Mouse (Mus musculus) limb, embryonic 10.5 days (tissue): ENCODE results near the gene Rnd3. TPM values are rescaled to one million over a fixed set of nuclear protein-coding genes. Genes with fewer than 3 reads are reported as not detected.

ENCODE experiments used
- DNase-seq: peaks from one replicate; pipeline ENCODE4 v3.0.0-alpha.2; 2017; ENCODE audit warnings: low spot score
- H3K27ac ChIP-seq: fragments of 300-500 bp; sonication (generic); 2 replicates; pipeline ENCODE4 v1.5.1; 2016; ENCODE audit warnings: mild to moderate bottlenecking
- H3K27me3 ChIP-seq: fragments of 300-500 bp; sonication (generic); 2 replicates; pipeline ENCODE4 v1.6.1; 2016; ENCODE audit warnings: low read depth, mild to moderate bottlenecking; ENCODE audit not compliant: poor library complexity, severe bottlenecking
- H3K36me3 ChIP-seq: fragments of 300-500 bp; sonication (generic); 2 replicates; pipeline ENCODE4 v1.6.1; 2016; ENCODE audit warnings: mild to moderate bottlenecking, moderate library complexity
- H3K4me1 ChIP-seq: fragments of 300-500 bp; sonication (generic); 2 replicates; pipeline ENCODE4 v1.6.1; 2016
- H3K4me3 ChIP-seq: fragments of 300-500 bp; sonication (generic); 2 replicates; pipeline ENCODE4 v1.5.1; 2016; ENCODE audit warnings: mild to moderate bottlenecking, moderate library complexity
- H3K9me3 ChIP-seq: fragments of 300-500 bp; sonication (generic); replicated peaks from 2 replicates; pipeline ENCODE4 v1.6.1; 2016; ENCODE audit warnings: mild to moderate bottlenecking
- whole genome bisulfite sequencing: fragments of 180-500 bp; shearing (Covaris S2); methylation state at CpG from one replicate; pipeline ENCODE4 v1.1.7; 2016; 5-methylcytosine and 5-hydroxymethylcytosine counted together
- polyA plus RNA-seq: library from polyadenylated mRNA; unstranded; fragments of >200 nt; fragmentation: Nextera tagmentation; extraction: Ambion mirVana; gene quantifications from 2 replicates; pipeline ENCODE4 v1.2.1, GENCODE M21; 2016

Rnd3 gene
- polyA plus RNA-seq, 1 experiment from 2014 or later = 111 TPM

GRCm38 (mm10) chr2:51145838-51146470, 3.0 kb downstream of the Rnd3 start:
- H3K4me3 ChIP-seq = peak overlapping the region; percentile 66
- H3K27me3 ChIP-seq = 0 out of 2 replicates have a peak, but pooled peaks cover 3% of the 10 kb centered on the region
- peaks cover 55% of the 10 kb centered on the region for H3K4me1 ChIP-seq
- no peaks in the 10 kb centered on the region for H3K9me3 ChIP-seq
- H3K36me3 ChIP-seq = peaks cover 35% of the 10 kb centered on the region
- 9% methylated on average over 7 of the region's 7 CpGs for WGBS
- DNase-seq = peak; percentile 60
- peak overlapping the region; percentile 96 for H3K27ac ChIP-seq

GRCm38 (mm10) chr2:51144380-51145120, 4.4 kb downstream of the Rnd3 start:
- DNase-seq = no peak
- Histone ChIP-seq H3K4me3 (peak overlapping the region; percentile 66), H3K27me3 (no peaks in the 10 kb centered on the region), H3K36me3 (peaks cover 35% of the 10 kb centered on the region), H3K9me3 (no peaks in the 10 kb centered on the region), H3K27ac (no peak overlapping the region), H3K4me1 (peaks cover 69% of the 10 kb centered on the region)
- WGBS = 78% methylated on average over 6 of the region's 6 CpGs

- Histone ChIP-seq H3K27ac (no peak overlapping the region), H3K4me1 (peaks cover 88% of the 10 kb centered on the region), H3K4me3 (no peak overlapping the region; the same call in 1 of the 2 replicates), H3K27me3 (no peaks in the 10 kb centered on the region), H3K36me3 (peaks cover 46% of the 10 kb centered on the region), H3K9me3 (no peaks in the 10 kb centered on the region)
- DNase-seq = no peak
- WGBS = 55% methylated on average over 1 of the region's 1 CpGs
Measured at GRCm38 (mm10) chr2:51142422-51142821, 6.5 kb downstream of the Rnd3 start.

GRCm38 (mm10) chr2:51141345-51141744, 7.6 kb downstream of the Rnd3 start:
- H3K4me1 ChIP-seq = peaks cover 90% of the 10 kb centered on the region
- 62% methylated on average over 3 of the region's 3 CpGs for WGBS
- no peak for DNase-seq
- peak overlapping the region; percentile 86 for H3K27ac ChIP-seq
- H3K9me3 ChIP-seq = no peaks in the 10 kb centered on the region
- peaks cover 57% of the 10 kb centered on the region for H3K36me3 ChIP-seq
- H3K4me3 ChIP-seq = peak overlapping the region; percentile 40
- no peaks in the 10 kb centered on the region for H3K27me3 ChIP-seq

- Histone ChIP-seq H3K27me3 (no peaks in the 10 kb centered on the region), H3K9me3 (no peaks in the 10 kb centered on the region), H3K36me3 (peaks cover 63% of the 10 kb centered on the region), H3K4me1 (peaks cover 82% of the 10 kb centered on the region), H3K27ac (peak overlapping the region; percentile 86), H3K4me3 (peak overlapping the region; percentile 40)
- under 1% methylated on average over 8 of the region's 8 CpGs for WGBS
- DNase-seq = peak; percentile 59
Measured at GRCm38 (mm10) chr2:51140486-51140885, 8.4 kb downstream of the Rnd3 start.

GRCm38 (mm10) chr2:51139912-51140446, 8.9 kb downstream of the Rnd3 start:
- peaks cover 65% of the 10 kb centered on the region for H3K36me3 ChIP-seq
- WGBS = 4% methylated on average over 6 of the region's 6 CpGs
- DNase-seq = no peak
- H3K27ac ChIP-seq = peak overlapping the region; percentile 86
- H3K27me3 ChIP-seq = no peaks in the 10 kb centered on the region
- H3K9me3 ChIP-seq = no peaks in the 10 kb centered on the region
- H3K4me3 ChIP-seq = peak overlapping the region; percentile 40; the same call in 1 of the 2 replicates
- peaks cover 77% of the 10 kb centered on the region for H3K4me1 ChIP-seq

GRCm38 (mm10) chr2:51139218-51139911, 9.5 kb downstream of the Rnd3 start:
- no peaks in the 10 kb centered on the region for H3K27me3 ChIP-seq
- H3K27ac ChIP-seq = peak overlapping the region; percentile 86
- peak; percentile 72 for DNase-seq
- H3K4me3 ChIP-seq = no peak overlapping the region
- no peaks in the 10 kb centered on the region for H3K9me3 ChIP-seq
- peaks cover 65% of the 10 kb centered on the region for H3K36me3 ChIP-seq
- peaks cover 71% of the 10 kb centered on the region for H3K4me1 ChIP-seq
- 6% methylated on average over 5 of the region's 5 CpGs for WGBS

GRCm38 (mm10) chr2:51137726-51138125, 11.2 kb downstream of the Rnd3 start:
- Histone ChIP-seq H3K4me1 (peaks cover 55% of the 10 kb centered on the region), H3K27ac (no peak overlapping the region), H3K27me3 (no peaks in the 10 kb centered on the region), H3K9me3 (no peaks in the 10 kb centered on the region), H3K4me3 (no peak overlapping the region), H3K36me3 (peaks cover 67% of the 10 kb centered on the region)
- peak; percentile 40 for DNase-seq
- WGBS = 40% methylated on average over 4 of the region's 4 CpGs

- Histone ChIP-seq H3K4me3 (no peak overlapping the region), H3K36me3 (peaks cover 78% of the 10 kb centered on the region), H3K27me3 (no peaks in the 10 kb centered on the region), H3K9me3 (no peaks in the 10 kb centered on the region), H3K27ac (no peak overlapping the region), H3K4me1 (peaks cover 1% of the 10 kb centered on the region)
- 95% methylated on average over 20 of the region's 20 CpGs for WGBS
- DNase-seq = no peak
Measured at GRCm38 (mm10) chr2:51132181-51132580, 16.7 kb downstream of the Rnd3 start.

GRCm38 (mm10) chr2:51128090-51128489, 20.8 kb downstream of the Rnd3 start:
- 83% methylated on average over 4 of the region's 4 CpGs for WGBS
- no peaks in the 10 kb centered on the region for H3K9me3 ChIP-seq
- DNase-seq = no peak
- H3K4me1 ChIP-seq = no peaks in the 10 kb centered on the region
- no peak overlapping the region for H3K27ac ChIP-seq
- no peak overlapping the region for H3K4me3 ChIP-seq
- H3K27me3 ChIP-seq = no peaks in the 10 kb centered on the region
- H3K36me3 ChIP-seq = peaks cover 37% of the 10 kb centered on the region

- Histone ChIP-seq H3K36me3 (no peaks in the 10 kb centered on the region), H3K27me3 (no peaks in the 10 kb centered on the region), H3K9me3 (no peaks in the 10 kb centered on the region), H3K4me3 (no peak overlapping the region), H3K4me1 (no peaks in the 10 kb centered on the region), H3K27ac (no peak overlapping the region)
- DNase-seq = no peak
- WGBS = 74% methylated on average over 2 of the region's 2 CpGs
Measured at GRCm38 (mm10) chr2:51110271-51110670, 38.6 kb downstream of the Rnd3 start.

GRCm38 (mm10) chr2:51108631-51109030, 40.3 kb downstream of the Rnd3 start:
- DNase-seq = no peak
- H3K9me3 ChIP-seq = no peaks in the 10 kb centered on the region
- no peaks in the 10 kb centered on the region for H3K4me1 ChIP-seq
- H3K36me3 ChIP-seq = no peaks in the 10 kb centered on the region
- no peaks in the 10 kb centered on the region for H3K27me3 ChIP-seq
- WGBS = 75% methylated on average over 5 of the region's 5 CpGs
- H3K27ac ChIP-seq = no peak overlapping the region
- no peak overlapping the region for H3K4me3 ChIP-seq

- Histone ChIP-seq H3K27ac (no peak overlapping the region), H3K27me3 (no peaks in the 10 kb centered on the region), H3K36me3 (no peaks in the 10 kb centered on the region), H3K4me3 (no peak overlapping the region), H3K9me3 (no peaks in the 10 kb centered on the region), H3K4me1 (peaks cover 8% of the 10 kb centered on the region; the same call in 1 of the 2 replicates)
- DNase-seq = no peak
- WGBS = 40% methylated on average over 4 of the region's 4 CpGs
Measured at GRCm38 (mm10) chr2:51101187-51101586, 47.7 kb downstream of the Rnd3 start.
